Mouse (Mus musculus) embryonic fibroblast, embryonic 13.5 days (primary cell): ENCODE data around the gene Vps45. TPM values are rescaled to one million over a fixed set of nuclear protein-coding genes. Genes with fewer than 3 reads are reported as not detected.

Experiments
- H3K27ac ChIP-seq: 2 replicates; pipeline ENCODE4 v1.5.1; 2012; ENCODE audit warnings: low read length, control low read depth, inconsistent platforms; ENCODE audit not compliant: insufficient read depth
- H3K4me1 ChIP-seq: 2 replicates; pipeline ENCODE4 v1.6.1; 2011; ENCODE audit warnings: low read length; ENCODE audit not compliant: control insufficient read depth, insufficient read depth
- H3K4me3 ChIP-seq: 2 replicates; pipeline ENCODE4 v1.5.1; 2011; ENCODE audit warnings: mild to moderate bottlenecking, control low read depth, low read length; ENCODE audit not compliant: insufficient read depth
- CTCF ChIP-seq: IDR thresholded peaks from 2 replicates; pipeline ENCODE4 v1.5.1; 2011; ENCODE audit warnings: mild to moderate bottlenecking, control low read depth, low read length, moderate library complexity, borderline replicate concordance; ENCODE audit not compliant: insufficient read depth
- POLR2A ChIP-seq: IDR thresholded peaks from 2 replicates; pipeline ENCODE4 v1.6.1; 2011; ENCODE audit warnings: low read depth, mild to moderate bottlenecking, control low read depth, low read length, moderate library complexity
- polyA plus RNA-seq: library from polyadenylated mRNA; stranded (reverse); fragments of >200 nt; gene quantifications from 2 replicates; pipeline ENCODE4 v1.2.4, GENCODE M21; 2011; ENCODE audit warnings: low read depth; ENCODE audit not compliant: missing spikeins, insufficient read length

Gene Vps45
- polyA plus RNA-seq, 1 experiment = 15.6 TPM

DNA sequence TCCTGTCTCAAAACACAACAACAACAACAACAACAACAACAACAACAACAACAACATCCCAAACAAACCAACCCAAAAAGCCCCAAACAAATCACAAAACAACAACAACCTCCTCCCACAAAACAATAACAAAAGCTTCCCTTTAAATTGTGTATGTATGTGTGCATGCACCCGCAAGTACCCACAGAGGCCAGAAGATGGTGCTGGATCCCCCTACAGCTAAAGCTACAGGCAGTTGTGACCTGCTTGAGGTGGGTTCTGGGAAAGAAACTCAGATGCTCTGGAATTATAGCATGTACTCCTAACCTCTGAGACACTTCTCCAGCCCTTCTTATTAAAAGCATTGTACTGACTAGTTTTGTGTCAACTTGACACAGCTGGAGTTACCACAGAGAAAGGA is 22.7 kb upstream of the Vps45 start:
- TF ChIP-seq POLR2A = no peak
- TF ChIP-seq CTCF = peak; percentile 49; the same call in 1 of the 2 replicates
- Histone ChIP-seq H3K27ac (no peak overlapping the region), H3K4me1 (peaks cover 5% of the 10 kb centered on the region), H3K4me3 (no peak overlapping the region)

DNA sequence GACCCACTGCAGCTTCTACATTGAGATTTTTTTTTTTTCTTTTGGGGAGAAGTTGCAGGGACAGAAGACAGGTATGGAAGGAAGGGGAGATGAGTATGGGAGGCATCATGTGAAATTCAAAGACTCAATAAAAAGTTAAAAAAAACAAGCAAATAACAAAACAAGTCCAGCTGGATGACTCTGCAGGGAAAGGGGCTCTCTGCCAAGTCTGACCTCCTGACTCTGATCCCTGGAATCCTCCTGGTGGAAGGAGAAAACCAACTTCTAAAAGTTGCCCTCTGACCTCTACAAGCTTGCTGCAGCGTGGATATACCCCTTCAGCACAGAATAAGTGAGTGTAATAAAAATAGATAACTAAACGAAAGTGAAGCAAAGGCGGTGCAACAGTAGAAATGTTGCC is 20.4 kb upstream of the Vps45 start:
- TF ChIP-seq POLR2A (no peak), CTCF (no peak)
- H3K4me1 ChIP-seq = peaks cover 5% of the 10 kb centered on the region
- no peak overlapping the region for H3K27ac ChIP-seq
- H3K4me3 ChIP-seq = no peak overlapping the region

DNA sequence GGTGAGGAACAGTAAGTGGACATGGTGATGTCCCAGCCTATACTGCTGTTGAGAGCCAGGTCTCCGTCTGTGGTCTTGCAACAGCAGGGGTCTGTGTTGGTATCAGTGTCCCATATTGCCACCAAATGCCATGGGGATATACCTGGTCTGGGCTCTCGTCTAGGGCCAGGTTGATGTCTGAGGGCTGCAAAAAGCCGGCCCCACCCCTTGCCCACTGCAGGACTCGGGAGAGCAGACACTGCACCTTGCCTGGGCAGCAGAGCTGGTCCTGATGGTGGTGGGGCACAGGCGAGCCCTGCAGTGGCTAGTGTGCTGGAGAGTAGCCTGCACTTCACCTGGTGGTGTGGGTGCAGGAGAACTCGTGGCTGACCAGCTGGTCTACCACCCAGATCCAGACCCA is 19.8 kb upstream of the Vps45 start:
- H3K4me1 ChIP-seq = peaks cover 5% of the 10 kb centered on the region
- no peak overlapping the region for H3K27ac ChIP-seq
- H3K4me3 ChIP-seq = no peak overlapping the region
- no peak for TF ChIP-seq CTCF
- no peak for TF ChIP-seq POLR2A

GRCm38 (mm10) chr3:96072921-96073486 is 14.7 kb upstream of the Vps45 start:
- H3K4me1 ChIP-seq = peaks cover 4% of the 10 kb centered on the region; the same call in 1 of the 2 replicates

DNA sequence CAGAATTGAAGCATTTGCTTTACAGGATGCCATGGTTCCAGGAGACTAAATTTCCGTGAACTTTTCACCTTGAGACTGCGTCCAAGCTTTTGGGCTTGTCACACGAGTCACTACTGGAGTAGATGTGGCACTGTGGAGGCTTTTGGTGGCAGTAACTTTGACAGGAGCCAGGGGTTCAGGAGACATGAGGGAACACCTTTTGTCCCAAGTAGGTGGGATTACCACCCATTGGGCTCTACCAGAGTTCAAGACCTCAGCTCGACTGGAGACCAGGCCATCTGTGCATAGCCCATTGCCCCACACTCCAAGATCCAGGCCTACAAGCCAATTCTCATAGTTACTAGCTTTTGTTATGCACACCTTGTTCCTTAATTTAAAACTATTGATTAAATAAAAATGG is 12.0 kb upstream of the Vps45 start:
- no peak overlapping the region for H3K4me3 ChIP-seq
- TF ChIP-seq POLR2A (no peak), CTCF (no peak)
- H3K4me1 ChIP-seq = peaks cover 4% of the 10 kb centered on the region; the same call in 1 of the 2 replicates
- H3K27ac ChIP-seq = no peak overlapping the region

More at GRCm38 (mm10) chr3:96072921-96073486, 14.7 kb upstream of the Vps45 start:
- TF ChIP-seq CTCF (no peak), POLR2A (no peak)
- Histone ChIP-seq H3K4me3 (no peak overlapping the region), H3K27ac (no peak overlapping the region)

DNA sequence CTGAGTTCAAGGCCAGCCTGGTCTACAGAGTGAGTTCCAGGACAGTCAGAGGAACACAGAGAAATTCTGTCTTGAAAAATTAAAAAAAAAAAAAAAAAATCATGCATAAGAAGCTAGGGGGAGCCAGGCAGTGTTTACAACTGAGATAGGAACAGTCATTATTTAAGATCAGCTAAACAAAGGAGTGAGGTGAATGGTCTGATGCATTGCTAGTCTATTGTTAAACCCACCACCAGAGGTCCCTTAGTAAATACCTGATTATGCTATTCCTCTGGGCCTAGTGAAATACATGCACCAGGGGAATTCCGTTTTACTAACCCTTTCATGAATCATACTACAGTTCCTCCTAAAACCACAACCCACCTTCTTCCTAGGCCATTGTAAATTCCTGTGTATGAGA is 11.3 kb upstream of the Vps45 start:
- peaks cover 4% of the 10 kb centered on the region; the same call in 1 of the 2 replicates for H3K4me1 ChIP-seq
- H3K27ac ChIP-seq = no peak overlapping the region
- TF ChIP-seq CTCF (no peak), POLR2A (no peak)
- no peak overlapping the region for H3K4me3 ChIP-seq

GRCm38 (mm10) chr3:96069046-96069445 is 10.8 kb upstream of the Vps45 start:
- H3K4me3 ChIP-seq = no peak overlapping the region
- no peak overlapping the region for H3K27ac ChIP-seq
- TF ChIP-seq CTCF (no peak), POLR2A (no peak)
- H3K4me1 ChIP-seq = peaks cover 4% of the 10 kb centered on the region; the same call in 1 of the 2 replicates

- Histone ChIP-seq H3K4me1 (peaks cover 4% of the 10 kb centered on the region; the same call in 1 of the 2 replicates), H3K27ac (no peak overlapping the region), H3K4me3 (no peak overlapping the region)
- TF ChIP-seq POLR2A (no peak), CTCF (no peak)
These were observed 8.5 kb upstream of the Vps45 start for GRCm38 (mm10) chr3:96066741-96067140.

GRCm38 (mm10) chr3:96065754-96066375 is 7.6 kb upstream of the Vps45 start:
- H3K4me3 ChIP-seq = no peak overlapping the region
- TF ChIP-seq CTCF (no peak), POLR2A (no peak)
- H3K4me1 ChIP-seq = peaks cover 4% of the 10 kb centered on the region; the same call in 1 of the 2 replicates
- no peak overlapping the region for H3K27ac ChIP-seq

- TF ChIP-seq POLR2A = no peak
- no peak for TF ChIP-seq CTCF
- no peak overlapping the region for H3K27ac ChIP-seq
- H3K4me1 ChIP-seq = peaks cover 2% of the 10 kb centered on the region; the same call in 1 of the 2 replicates
- no peak overlapping the region for H3K4me3 ChIP-seq
These were observed 6.9 kb upstream of the Vps45 start for GRCm38 (mm10) chr3:96065147-96065546.
